Mouse (Mus musculus) CD4-positive, CD25-positive, alpha-beta regulatory T cell, adult 2 months (primary cell): ENCODE data around the gene Ston2.
A peak's percentile ranks its signal among the peaks of the same experiment; 100 is the strongest.

ENCODE experiments used
- DNase-seq: peaks from one replicate; pipeline ENCODE4 v3.0.0-alpha.2; 2012; ENCODE audit warnings: low read depth, low spot score

The Ston2 gene

GRCm38 (mm10) chr12:91663260-91663659 lies 124.9 kb downstream of the Ston2 start:
- DNase-seq, result peak; percentile 37

DNA sequence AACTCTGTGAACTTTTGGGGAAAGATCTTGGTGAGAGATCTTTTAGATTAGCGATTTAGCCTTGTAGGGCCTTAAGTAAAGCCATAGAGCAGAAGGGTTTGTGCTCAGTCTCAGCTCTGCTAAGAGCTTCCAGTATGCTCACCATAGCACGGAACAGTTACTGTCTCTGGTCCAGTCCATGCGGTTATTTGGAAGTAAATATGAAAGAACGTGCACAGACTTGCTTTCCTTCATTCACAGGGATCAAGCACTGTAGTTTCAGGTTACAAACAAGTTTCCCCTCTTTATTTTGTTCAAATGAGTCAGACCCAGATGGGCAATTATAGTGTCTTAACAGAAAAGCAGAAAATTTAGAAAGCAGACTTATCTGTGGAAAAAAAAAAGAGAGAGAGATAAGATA lies 125.3 kb downstream of the Ston2 start:
- no peak for DNase-seq

DNA sequence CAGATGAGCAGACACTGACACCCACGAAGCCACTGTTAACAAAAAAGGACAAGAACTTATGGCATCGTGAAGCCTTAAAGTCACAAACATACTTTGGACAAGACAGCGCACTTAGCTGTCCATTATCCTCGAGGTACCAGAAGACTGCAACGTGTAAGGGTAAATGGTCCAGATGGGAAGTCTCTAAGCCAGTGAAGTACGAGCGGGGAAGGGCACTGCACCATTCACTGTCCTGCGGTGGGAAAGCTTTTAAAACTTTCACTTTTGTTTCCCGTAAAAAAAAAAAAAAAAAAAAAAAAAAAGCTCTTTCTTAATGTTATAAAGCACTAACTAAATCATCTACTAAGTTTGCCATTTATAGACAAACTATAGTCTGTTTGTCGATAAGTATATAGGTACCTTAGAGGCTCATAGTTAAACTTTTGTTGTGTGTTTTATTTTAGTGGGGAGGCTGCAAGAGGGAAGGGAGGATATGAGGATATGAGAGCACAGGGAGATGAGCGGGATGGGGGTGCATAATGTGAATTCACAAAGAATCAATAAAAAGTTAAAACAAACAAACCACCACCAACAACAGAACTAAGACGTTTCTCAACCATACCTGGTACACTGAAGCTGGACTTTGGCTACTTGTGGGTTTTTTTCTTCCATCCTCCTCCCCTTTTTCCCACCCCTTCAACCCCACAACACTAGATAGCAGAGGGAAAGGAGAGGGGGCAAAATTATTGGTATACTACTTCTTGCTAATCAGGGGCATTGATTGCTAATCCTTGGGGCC lies 127.4 kb downstream of the Ston2 start:
- DNase-seq, result peak; percentile 24

DNA sequence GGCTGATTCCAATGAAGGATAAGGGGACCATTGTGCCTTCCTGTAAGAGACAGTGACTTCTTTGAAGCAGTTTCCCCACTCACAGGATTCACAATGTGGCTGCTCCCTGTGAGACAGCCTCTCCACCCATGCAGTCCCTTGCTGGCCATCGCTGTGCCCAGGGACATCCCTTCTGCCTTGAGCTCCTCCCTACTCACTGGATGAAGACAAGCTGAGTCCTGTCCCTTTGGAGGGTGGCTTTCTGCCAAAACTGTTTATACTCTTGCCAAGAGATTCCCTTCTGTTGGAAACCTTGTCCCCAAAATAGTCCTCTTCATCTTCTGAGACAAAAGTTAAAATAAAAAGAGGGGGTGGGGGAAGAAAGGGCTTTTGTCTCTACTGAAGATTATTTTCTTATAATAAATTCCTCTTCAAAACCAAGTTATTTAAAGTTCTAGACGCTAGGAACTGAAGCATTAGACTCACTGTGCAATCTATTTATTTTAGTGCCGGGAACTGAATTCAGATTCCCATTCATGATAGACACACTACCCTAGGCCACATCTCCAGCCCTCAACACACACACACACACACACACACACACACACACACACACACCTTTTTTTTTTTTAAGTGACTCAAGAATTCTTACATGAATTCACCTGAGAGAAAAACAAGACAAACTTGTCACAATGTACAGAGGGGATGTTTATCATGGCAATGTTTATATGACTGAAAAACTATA lies 133.6 kb downstream of the Ston2 start:
- DNase-seq, result no peak

GRCm38 (mm10) chr12:91648426-91648825 lies 139.8 kb downstream of the Ston2 start:
- DNase-seq, result no peak

DNA sequence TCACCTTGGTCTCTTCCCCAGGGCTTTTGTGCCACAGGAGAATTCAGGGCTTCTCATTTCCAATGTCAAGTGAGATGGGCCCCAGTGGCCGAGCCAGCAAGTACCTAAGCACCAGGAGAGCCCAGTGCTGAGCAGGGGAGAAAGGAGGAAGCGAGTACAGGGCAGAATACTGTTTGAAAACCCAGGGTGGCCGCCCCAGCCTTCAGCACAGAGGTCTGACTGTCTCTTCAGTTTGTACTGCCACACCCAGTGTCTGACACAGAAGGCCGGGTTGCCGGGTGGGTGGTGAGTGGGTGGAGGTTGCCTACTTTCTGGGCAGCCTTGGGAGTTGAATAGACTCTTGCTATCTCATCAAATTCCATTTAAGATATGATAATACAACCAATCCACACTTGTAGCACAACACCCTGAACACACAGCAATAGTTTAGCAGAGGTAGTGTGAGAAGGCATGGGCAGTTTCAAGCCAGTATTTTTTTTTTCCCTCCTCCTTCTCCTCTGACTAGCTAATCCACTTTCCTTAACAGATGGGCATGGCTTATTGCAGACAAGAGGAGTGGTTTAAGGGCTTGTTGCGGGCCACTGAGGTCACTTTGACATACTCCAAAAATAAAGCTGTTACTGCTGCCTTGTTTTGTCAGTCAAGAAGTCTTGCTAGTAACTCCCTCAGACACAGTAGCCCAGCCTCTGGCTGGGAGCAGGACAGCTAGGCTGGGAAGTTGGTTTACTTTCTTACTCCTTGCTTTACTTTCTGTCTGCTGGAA lies 142.6 kb downstream of the Ston2 start:
- no peak for DNase-seq

DNA sequence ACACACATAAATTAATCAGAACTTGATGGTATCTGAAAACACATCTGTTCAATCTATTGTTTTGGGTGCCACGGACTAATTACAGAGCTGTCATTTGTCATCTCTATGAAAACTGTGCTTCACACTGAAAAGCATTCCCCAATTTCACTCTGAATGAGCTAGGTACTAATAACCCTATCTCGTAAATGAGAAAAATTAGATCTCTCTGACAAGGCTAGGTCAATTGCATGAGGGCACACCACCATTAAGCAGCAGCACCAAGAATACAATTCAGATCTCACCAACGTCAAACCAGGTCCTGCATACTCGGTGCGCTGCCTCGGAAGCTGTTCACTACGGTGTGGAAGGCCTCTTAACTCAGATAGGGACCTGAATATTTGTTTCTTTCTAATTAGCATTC lies 145.0 kb downstream of the Ston2 start:
- no peak for DNase-seq

GRCm38 (mm10) chr12:91642426-91643093 lies 145.6 kb downstream of the Ston2 start:
- DNase-seq, result no peak

DNA sequence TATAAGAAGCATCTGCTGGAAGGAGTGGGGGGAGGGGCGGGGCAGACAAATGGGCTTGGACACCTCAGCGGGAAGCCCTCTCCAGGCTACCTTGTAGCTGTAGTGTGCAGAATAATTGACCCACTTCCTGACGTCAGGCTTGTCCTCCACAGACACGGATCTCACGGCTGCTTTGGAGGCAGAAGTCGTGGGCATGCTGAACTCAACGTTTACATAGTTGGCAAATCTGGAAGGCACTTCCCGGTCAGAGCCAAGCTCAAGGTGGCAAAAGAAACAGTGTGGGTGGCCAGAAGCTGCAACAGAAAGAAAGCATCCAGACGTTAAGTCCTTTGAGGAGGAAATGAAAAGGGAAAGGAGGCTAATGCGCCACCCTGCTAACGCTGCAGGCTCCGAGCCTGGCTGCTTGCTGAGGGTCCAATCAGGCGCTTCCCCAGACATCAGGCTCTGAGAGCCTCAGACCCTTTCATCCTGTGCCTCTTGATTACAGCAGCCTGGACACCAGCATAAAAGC lies 146.5 kb downstream of the Ston2 start:
- no peak for DNase-seq

GRCm38 (mm10) chr12:91641133-91641532 lies 147.1 kb downstream of the Ston2 start:
- DNase-seq, result no peak

GRCm38 (mm10) chr12:91640712-91641111 lies 147.5 kb downstream of the Ston2 start:
- peak; percentile 72 for DNase-seq

- DNase-seq, result no peak
Observed at GRCm38 (mm10) chr12:91638351-91638750, 149.8 kb downstream of the Ston2 start.

DNA sequence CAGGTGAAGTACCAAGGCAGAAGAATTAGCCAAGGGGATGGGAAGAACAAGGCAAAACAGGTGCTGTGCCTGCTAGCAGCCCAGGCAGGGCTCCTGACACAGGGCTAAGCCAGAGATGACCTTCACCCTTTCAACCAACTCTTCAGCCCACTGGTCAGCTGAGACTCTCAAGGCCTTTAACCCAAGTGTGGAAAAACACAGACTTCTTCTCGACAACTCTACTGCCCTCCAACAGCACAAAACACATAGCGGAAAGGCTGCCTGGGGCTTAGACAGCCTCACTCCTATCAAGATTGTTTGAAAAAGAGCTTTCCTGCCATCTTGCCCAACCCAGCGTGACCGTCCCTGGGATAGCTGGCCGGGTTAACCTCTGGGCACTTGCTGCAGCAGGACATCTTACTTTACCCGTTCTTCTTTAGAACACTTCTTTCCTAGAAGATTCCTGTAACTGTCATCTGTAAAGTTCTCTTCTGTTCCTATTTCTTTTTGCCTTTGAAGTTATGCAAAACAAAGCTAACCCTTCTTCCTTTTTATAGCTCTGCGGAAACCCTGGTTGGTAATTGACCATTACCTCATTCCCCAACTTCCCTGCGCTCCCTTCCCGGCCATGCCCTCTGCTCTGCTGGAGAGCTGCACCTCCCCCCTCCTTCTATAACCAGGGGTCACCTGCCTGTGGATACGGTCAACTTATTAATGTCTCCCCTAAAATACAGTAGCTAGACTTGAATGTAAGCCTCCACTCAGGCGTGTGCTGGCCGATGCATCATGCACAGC lies 150.9 kb downstream of the Ston2 start:
- no peak for DNase-seq

DNA sequence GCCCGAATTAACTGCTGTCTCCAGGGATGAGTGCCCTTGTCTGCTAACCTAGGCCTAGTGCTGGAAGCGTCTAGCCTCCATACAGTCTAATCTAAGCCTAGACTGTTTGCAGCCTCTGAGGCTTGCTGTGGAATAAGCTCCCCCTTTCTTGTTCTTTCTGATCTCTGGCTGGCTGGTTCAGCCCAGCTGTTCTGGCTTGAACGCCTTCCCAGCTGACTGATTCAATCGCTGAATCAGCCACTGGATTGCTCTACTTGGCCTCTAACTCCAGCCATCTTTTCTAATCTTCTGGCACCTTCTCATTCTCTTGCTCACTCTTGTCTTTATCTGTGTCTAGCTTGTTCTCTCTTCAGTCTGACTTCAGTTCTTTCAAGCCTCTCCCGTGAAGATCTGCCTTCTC lies 161.7 kb downstream of the Ston2 start:
- DNase-seq, result no peak

DNA sequence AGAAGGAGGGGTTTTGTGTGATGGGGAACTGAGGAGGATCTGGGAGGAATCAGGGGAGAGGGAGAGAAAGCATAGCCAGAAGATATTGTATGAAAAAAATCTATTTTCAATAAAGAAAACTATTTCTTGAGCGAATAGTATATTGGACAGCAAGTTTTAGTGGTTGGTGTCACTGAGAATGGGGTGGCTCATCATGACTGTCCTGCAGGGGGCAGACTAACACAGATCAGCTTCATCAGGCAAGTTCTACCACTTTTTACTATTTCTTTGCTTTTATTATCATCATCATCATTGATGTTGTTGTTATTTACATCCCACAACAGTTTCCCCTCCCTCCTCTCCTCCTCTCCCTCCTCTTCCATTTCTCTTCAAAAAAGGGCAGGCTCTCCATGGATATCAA lies 163.2 kb downstream of the Ston2 start:
- peak; percentile 74 for DNase-seq

- no peak for DNase-seq
Observed at GRCm38 (mm10) chr12:91609425-91609824, 178.8 kb downstream of the Ston2 start.

GRCm38 (mm10) chr12:91607678-91608077 lies 180.5 kb downstream of the Ston2 start:
- no peak for DNase-seq

DNA sequence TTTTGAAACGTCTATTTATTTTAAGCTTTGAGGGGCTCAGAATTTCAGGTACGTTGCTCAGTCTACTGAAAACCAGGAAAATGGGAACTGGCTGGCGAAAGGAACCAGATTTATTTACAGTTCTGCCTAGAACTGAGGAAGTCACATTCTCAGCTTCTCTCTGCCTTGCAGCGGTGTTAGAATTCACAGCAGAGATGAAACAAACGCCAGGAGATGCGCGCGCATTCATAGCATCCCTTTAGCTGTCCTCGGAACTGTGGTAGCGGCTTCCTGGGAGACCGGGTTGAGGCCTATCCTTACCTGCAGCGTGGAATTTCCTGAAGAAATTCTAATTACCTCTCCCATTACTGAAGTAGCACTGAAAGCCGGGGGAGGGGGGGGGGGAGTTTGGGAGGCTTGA lies 181.5 kb downstream of the Ston2 start:
- DNase-seq, result no peak

GRCm38 (mm10) chr12:91604600-91604999 lies 183.6 kb downstream of the Ston2 start:
- DNase-seq, result no peak

DNA sequence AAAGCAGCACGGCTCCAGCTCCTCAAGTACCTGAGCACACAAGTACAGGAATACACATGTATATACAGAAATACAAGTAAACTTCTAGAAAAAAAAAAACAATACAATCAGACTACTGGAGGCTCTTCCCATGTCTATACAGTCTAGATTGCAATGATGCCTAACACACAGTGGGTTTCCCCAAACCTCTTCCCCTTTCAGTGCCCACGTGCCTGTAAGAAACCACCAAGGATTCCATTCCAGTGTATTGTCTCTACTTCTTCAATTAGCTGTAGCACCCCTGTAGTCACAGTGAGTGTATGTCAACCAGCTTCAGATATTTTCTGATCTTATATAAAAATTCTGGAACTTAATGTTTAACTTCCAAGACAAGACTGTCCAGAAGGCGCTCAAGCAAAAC lies 196.1 kb downstream of the Ston2 start:
- DNase-seq, result no peak

DNA sequence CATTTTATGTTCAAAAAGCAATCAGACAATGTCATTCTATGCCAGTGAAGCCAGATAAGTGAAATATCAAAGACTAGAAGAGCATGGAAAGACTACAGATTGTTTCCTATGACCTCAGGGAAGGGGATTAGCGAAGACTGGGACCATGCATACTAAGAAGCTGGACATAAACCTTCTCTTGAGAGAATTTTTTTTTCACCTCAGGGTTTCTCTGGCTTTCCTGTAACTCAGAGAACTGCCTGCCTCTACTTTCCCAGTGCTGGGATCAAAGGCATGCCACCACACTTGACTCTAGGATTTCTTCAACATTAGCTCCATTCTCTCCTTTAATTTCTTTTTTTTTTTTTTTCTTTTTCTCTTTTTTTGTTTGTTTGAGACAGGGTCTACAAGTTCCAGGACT lies 197.0 kb downstream of the Ston2 start:
- DNase-seq, result no peak
